Mouse (Mus musculus): ENCODE measurements around the gene Rgl1. TPM values are rescaled to one million over a fixed set of nuclear protein-coding genes. Genes with fewer than 3 reads are reported as not detected.

Rgl1 gene
- total and polyA plus RNA-seq, 2 experiments from 2014 or later, result 16.2 to 16.9 TPM

- peaks cover 7% of the 10 kb centered on the region; the same call in 1 of the 2 replicates for H3K4me1 ChIP-seq (ENCODE audit: insufficient read depth, low read length)
- no peak overlapping the region for H3K9ac ChIP-seq (replicated peaks; ENCODE audit: low read length, poor library complexity, severe bottlenecking)
- no peak overlapping the region for H3K4me3 ChIP-seq (ENCODE audit: low read depth, low read length)
- no peaks in the 10 kb centered on the region for H3K36me3 ChIP-seq (ENCODE audit: insufficient read depth, low read length)
- H3K27me3 ChIP-seq (ENCODE audit: insufficient read depth, low read length), result no peaks in the 10 kb centered on the region
- no peaks in the 10 kb centered on the region for H3K9me3 ChIP-seq (ENCODE audit: low read length)
- no peak for TF ChIP-seq CTCF (IDR thresholded peaks at IDR 0.05)
- no peak overlapping the region for H3K4me2 ChIP-seq (ENCODE audit: low read depth, low read length, poor library complexity, severe bottlenecking)
- WGBS, result 33% methylated on average over 8 of the region's 8 CpGs
- ATAC-seq (ENCODE audit: low FRiP score) (no peak), DNase-seq (ENCODE audit: low spot score) (no peak)
- no peak overlapping the region for H3K27ac ChIP-seq (ENCODE audit: low read depth, low read length)
These were observed 192.6 kb downstream of the Rgl1 start for GRCm38 (mm10) chr1:152573470-152574059.

GRCm38 (mm10) chr1:152572755-152573469 lies 193.2 kb downstream of the Rgl1 start:
- ATAC-seq (ENCODE audit: low FRiP score) (no peak), DNase-seq (ENCODE audit: low spot score) (no peak)
- Histone ChIP-seq H3K27me3 (ENCODE audit: insufficient read depth, low read length) (no peaks in the 10 kb centered on the region), H3K36me3 (ENCODE audit: insufficient read depth, low read length) (no peaks in the 10 kb centered on the region), H3K4me1 (ENCODE audit: insufficient read depth, low read length) (peaks cover 7% of the 10 kb centered on the region; the same call in 1 of the 2 replicates), H3K4me3 (ENCODE audit: low read depth, low read length) (no peak overlapping the region), H3K9ac (replicated peaks; ENCODE audit: low read length, poor library complexity, severe bottlenecking) (no peak overlapping the region), H3K27ac (ENCODE audit: low read depth, low read length) (no peak overlapping the region), H3K4me2 (ENCODE audit: low read depth, low read length, poor library complexity, severe bottlenecking) (no peak overlapping the region), H3K9me3 (ENCODE audit: low read length) (no peaks in the 10 kb centered on the region)
- 16% methylated on average over 7 of the region's 7 CpGs for WGBS
- TF ChIP-seq CTCF (IDR thresholded peaks at IDR 0.05), result no peak

DNA sequence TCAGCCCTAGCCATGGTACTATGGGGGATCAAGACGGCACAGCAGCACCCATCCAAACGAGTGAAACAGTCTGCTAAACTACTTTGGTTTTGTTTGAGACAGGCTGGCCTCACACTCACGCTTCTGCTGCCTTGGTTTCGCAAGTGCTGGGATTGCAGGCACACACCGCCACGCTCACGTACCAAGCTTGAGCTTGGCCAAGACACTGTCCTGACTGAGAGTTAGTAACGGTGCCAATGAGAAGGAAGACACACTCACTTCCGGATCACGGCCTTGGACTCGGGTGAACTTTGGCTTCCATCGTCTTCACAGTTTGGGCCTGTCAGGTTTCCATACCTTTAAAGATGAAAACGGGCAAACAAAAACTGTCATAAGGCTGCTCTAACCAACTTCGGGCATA lies 194.8 kb downstream of the Rgl1 start:
- no peak overlapping the region for H3K4me3 ChIP-seq (ENCODE audit: low read depth, low read length)
- DNase-seq (ENCODE audit: low spot score), result no peak
- no peak overlapping the region for H3K27ac ChIP-seq (ENCODE audit: low read depth, low read length)
- H3K4me2 ChIP-seq (ENCODE audit: low read depth, low read length, poor library complexity, severe bottlenecking), result no peak overlapping the region
- no peaks in the 10 kb centered on the region for H3K27me3 ChIP-seq (ENCODE audit: insufficient read depth, low read length)
- H3K9ac ChIP-seq (replicated peaks; ENCODE audit: low read length, poor library complexity, severe bottlenecking), result no peak overlapping the region
- H3K9me3 ChIP-seq (ENCODE audit: low read length), result no peaks in the 10 kb centered on the region
- 96% methylated on average over 14 of the region's 14 CpGs for WGBS
- no peaks in the 10 kb centered on the region for H3K36me3 ChIP-seq (ENCODE audit: insufficient read depth, low read length)
- no peak for ATAC-seq (ENCODE audit: low FRiP score)
- no peak for TF ChIP-seq CTCF (IDR thresholded peaks at IDR 0.05)
- H3K4me1 ChIP-seq (ENCODE audit: insufficient read depth, low read length), result peaks cover 7% of the 10 kb centered on the region; the same call in 1 of the 2 replicates

DNA sequence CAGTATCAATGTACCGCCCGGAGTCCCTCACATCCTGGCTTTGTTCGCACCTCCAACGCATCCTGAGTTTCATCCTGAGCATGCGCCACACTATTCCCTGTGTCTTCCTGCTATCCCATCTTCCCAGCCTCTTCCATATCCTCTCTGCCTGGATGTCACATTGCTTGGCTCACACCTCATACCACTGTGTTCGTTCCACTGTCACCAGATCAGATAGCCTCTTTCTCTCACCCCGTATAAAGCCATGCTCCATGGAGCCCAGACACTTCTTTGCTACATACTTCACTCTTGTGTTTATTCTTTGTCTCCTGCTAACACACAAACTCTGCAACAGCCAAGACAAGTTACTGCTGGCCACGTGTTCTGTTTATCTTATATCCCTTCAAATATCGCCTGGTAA lies 195.5 kb downstream of the Rgl1 start:
- Histone ChIP-seq H3K36me3 (ENCODE audit: insufficient read depth, low read length) (no peaks in the 10 kb centered on the region), H3K4me3 (ENCODE audit: low read depth, low read length) (no peak overlapping the region), H3K4me2 (ENCODE audit: low read depth, low read length, poor library complexity, severe bottlenecking) (no peak overlapping the region), H3K27ac (ENCODE audit: low read depth, low read length) (no peak overlapping the region), H3K4me1 (ENCODE audit: insufficient read depth, low read length) (peaks cover 7% of the 10 kb centered on the region; the same call in 1 of the 2 replicates), H3K27me3 (ENCODE audit: insufficient read depth, low read length) (no peaks in the 10 kb centered on the region), H3K9me3 (ENCODE audit: low read length) (no peaks in the 10 kb centered on the region), H3K9ac (replicated peaks; ENCODE audit: low read length, poor library complexity, severe bottlenecking) (no peak overlapping the region)
- DNase-seq (ENCODE audit: low spot score) (no peak), ATAC-seq (ENCODE audit: low FRiP score) (no peak)
- TF ChIP-seq CTCF (IDR thresholded peaks at IDR 0.05), result no peak
- WGBS, result 94% methylated on average over 9 of the region's 9 CpGs

DNA sequence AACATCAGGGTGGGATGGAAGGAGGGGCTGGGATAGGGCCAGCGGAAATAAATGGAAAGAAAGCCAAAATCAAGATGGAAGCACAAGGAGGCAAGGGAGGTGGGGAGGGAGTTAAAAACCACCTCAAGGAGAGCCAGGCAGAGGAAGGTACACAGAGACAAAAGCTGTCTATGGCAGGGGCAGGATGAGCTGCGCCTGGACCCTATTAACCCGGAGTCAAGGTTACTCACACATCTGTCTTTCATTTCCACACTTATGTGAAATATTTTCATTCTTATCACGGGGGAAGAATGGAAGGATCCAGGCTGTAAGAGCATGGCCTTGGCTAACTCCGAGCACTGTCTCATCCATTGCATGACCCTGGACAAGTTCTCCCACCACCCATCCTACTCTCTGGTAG lies 202.9 kb downstream of the Rgl1 start:
- DNase-seq (ENCODE audit: low spot score), result no peak
- 84% methylated on average over 5 of the region's 5 CpGs for WGBS
- no peaks in the 10 kb centered on the region for H3K9me3 ChIP-seq (ENCODE audit: low read length)

DNA sequence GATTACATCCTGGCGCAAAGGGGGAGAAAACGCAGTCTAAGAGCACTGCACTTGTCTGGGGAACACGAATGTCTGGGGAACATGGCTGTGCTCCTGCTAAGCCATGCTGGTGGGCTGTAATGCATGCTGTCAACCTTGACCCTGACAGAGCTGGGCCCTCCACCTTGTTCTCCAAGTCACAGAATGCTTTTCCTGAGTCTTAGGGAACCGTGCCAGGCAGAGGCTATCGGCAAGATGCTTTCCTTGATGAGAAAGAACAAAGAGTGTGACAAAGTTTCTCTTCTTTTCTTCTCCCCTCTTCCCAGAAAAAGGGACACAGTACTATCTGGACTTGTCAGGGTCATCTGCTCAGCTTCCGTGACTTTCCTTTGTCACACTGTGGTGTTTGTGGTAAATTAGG lies 203.3 kb downstream of the Rgl1 start:
- H3K9ac ChIP-seq (replicated peaks; ENCODE audit: low read length, poor library complexity, severe bottlenecking), result no peak overlapping the region
- H3K4me3 ChIP-seq (ENCODE audit: low read depth, low read length), result no peak overlapping the region
- H3K36me3 ChIP-seq (ENCODE audit: insufficient read depth, low read length), result no peaks in the 10 kb centered on the region
- H3K27me3 ChIP-seq (ENCODE audit: insufficient read depth, low read length), result no peaks in the 10 kb centered on the region
- ATAC-seq (ENCODE audit: low FRiP score) (no peak), DNase-seq (ENCODE audit: low spot score) (no peak)
- H3K4me1 ChIP-seq (ENCODE audit: insufficient read depth, low read length), result no peaks in the 10 kb centered on the region
- no peak overlapping the region for H3K4me2 ChIP-seq (ENCODE audit: low read depth, low read length, poor library complexity, severe bottlenecking)
- no peak overlapping the region for H3K27ac ChIP-seq (ENCODE audit: low read depth, low read length)
- TF ChIP-seq CTCF (IDR thresholded peaks at IDR 0.05), result no peak
- no peaks in the 10 kb centered on the region for H3K9me3 ChIP-seq (ENCODE audit: low read length)
- WGBS, result 63% methylated on average over 6 of the region's 6 CpGs

More for the DNA sequence above, 202.9 kb downstream of the Rgl1 start:
- H3K27me3 ChIP-seq (ENCODE audit: insufficient read depth, low read length), result no peaks in the 10 kb centered on the region
- H3K4me1 ChIP-seq (ENCODE audit: insufficient read depth, low read length), result no peaks in the 10 kb centered on the region
- H3K27ac ChIP-seq (ENCODE audit: low read depth, low read length), result no peak overlapping the region
- H3K4me2 ChIP-seq (ENCODE audit: low read depth, low read length, poor library complexity, severe bottlenecking), result no peak overlapping the region
- H3K9ac ChIP-seq (replicated peaks; ENCODE audit: low read length, poor library complexity, severe bottlenecking), result no peak overlapping the region
- no peak overlapping the region for H3K4me3 ChIP-seq (ENCODE audit: low read depth, low read length)
- no peak for TF ChIP-seq CTCF (IDR thresholded peaks at IDR 0.05)
- ATAC-seq (ENCODE audit: low FRiP score), result no peak
- no peaks in the 10 kb centered on the region for H3K36me3 ChIP-seq (ENCODE audit: insufficient read depth, low read length)

All from midbrain, postnatal 0 days (tissue).